Mouse (Mus musculus) CH12.LX (cell line): Measurements from ENCODE around the gene Poc1b. TPM values are rescaled to one million over a fixed set of nuclear protein-coding genes. Genes with fewer than 3 reads are reported as not detected.
A peak's percentile ranks its signal among the peaks of the same experiment; 100 is the strongest.

Experiments used
- DNase-seq: peaks from one replicate; pipeline ENCODE4 v3.0.0-alpha.2; 2013; ENCODE audit errors: extremely low read depth
- H3K27ac ChIP-seq: 2 replicates; pipeline ENCODE4 v1.5.1; 2012; ENCODE audit warnings: low read depth, mild to moderate bottlenecking, control low read depth, moderate library complexity; ENCODE audit not compliant: insufficient read depth
- H3K27me3 ChIP-seq: replicated peaks from 2 replicates; pipeline ENCODE3; 2012; ENCODE audit warnings: inconsistent platforms
- H3K36me3 ChIP-seq, 2 experiments: replicated peaks in 1 of 2; 2 replicates each; pipeline versions ENCODE3 to v1.6.1; 2012; ENCODE audit warnings: inconsistent platforms in 1 of 2, low read length in 1 of 2, mild to moderate bottlenecking in 1 of 2, mixed read lengths in 1 of 2, moderate library complexity in 1 of 2; ENCODE audit not compliant: control insufficient read depth in 1 of 2, insufficient read depth in 1 of 2
- H3K4me1 ChIP-seq, 2 experiments: 2 replicates each; pipeline ENCODE4 v1.6.1; 2012; ENCODE audit warnings: inconsistent platforms in 1 of 2, moderate library complexity in 1 of 2; ENCODE audit not compliant: insufficient read depth in 2 of 2, control insufficient read depth in 1 of 2
- H3K4me2 ChIP-seq: 2 replicates; pipeline ENCODE4 v1.6.1; 2012; ENCODE audit warnings: low read depth, mild to moderate bottlenecking, control low read depth; ENCODE audit not compliant: poor library complexity, insufficient read depth, severe bottlenecking
- H3K4me3 ChIP-seq, 3 experiments: fragments of 150-350 bp in 1 of 3; sonication (generic) in 1 of 3; replicated peaks in 1 of 3; 2 replicates each; pipeline versions ENCODE3 to v1.5.1; 2011 to 2012; ENCODE audit warnings: low read depth in 2 of 3, low read length in 2 of 3, mild to moderate bottlenecking in 2 of 3, moderate library complexity in 2 of 3, control low read depth in 1 of 3, improper control_type of control experiment in 1 of 3, inconsistent platforms in 1 of 3, mixed read lengths in 1 of 3; ENCODE audit not compliant: poor library complexity in 1 of 3
- H3K79me2 ChIP-seq: replicated peaks from 2 replicates; pipeline ENCODE4 v1.6.1; 2012; ENCODE audit warnings: mild to moderate bottlenecking, moderate library complexity; ENCODE audit not compliant: control insufficient read depth, poor library complexity, insufficient read depth, severe bottlenecking; ENCODE audit errors: extremely low read depth
- H3K9ac ChIP-seq: 2 replicates; pipeline ENCODE4 v1.6.1; 2012; ENCODE audit warnings: low read depth, mild to moderate bottlenecking, control low read depth, moderate library complexity; ENCODE audit not compliant: insufficient read depth
- H3K9me3 ChIP-seq: replicated peaks from 2 replicates; pipeline ENCODE3; 2012; ENCODE audit warnings: low read length, inconsistent platforms, mixed read lengths
- BHLHE40 ChIP-seq: IDR thresholded peaks from 2 replicates; pipeline ENCODE4 v1.6.1; 2011; ENCODE audit warnings: mild to moderate bottlenecking, low read depth, low read length, improper control_type of control experiment
- CTCF ChIP-seq, 2 experiments: IDR thresholded peaks in 1 of 2; conservative IDR thresholded peaks in 1 of 2; 2 replicates each; pipeline ENCODE4 v1.5.1; 2011 to 2012; ENCODE audit warnings: low read depth in 2 of 2, low read length in 2 of 2, improper control_type of control experiment in 1 of 2, inconsistent platforms in 1 of 2, mild to moderate bottlenecking in 1 of 2, moderate library complexity in 1 of 2
- EP300 ChIP-seq: IDR thresholded peaks from 2 replicates; pipeline ENCODE4 v1.6.1; 2011; ENCODE audit warnings: low read length, improper control_type of control experiment
- ETS1 ChIP-seq: conservative IDR thresholded peaks from 2 replicates; pipeline ENCODE4 v1.6.1; 2012; ENCODE audit warnings: low read depth, mild to moderate bottlenecking, inconsistent platforms, low read length, improper control_type of control experiment, moderate library complexity
- GABPA ChIP-seq: IDR thresholded peaks from 2 replicates; pipeline ENCODE4 v1.6.1; 2012; ENCODE audit warnings: low read depth, low read length, improper control_type of control experiment, inconsistent platforms; ENCODE audit not compliant: insufficient replicate concordance
- JUN ChIP-seq: IDR thresholded peaks from 2 replicates; pipeline ENCODE4 v1.6.1; 2011; ENCODE audit warnings: low read depth, mild to moderate bottlenecking, low read length, improper control_type of control experiment, moderate library complexity; ENCODE audit not compliant: insufficient read depth
- MAX ChIP-seq: IDR thresholded peaks from 2 replicates; pipeline ENCODE4 v1.6.1; 2011; ENCODE audit warnings: low read length, improper control_type of control experiment
- MXI1 ChIP-seq: IDR thresholded peaks from 2 replicates; pipeline ENCODE4 v1.6.1; 2011; ENCODE audit warnings: mild to moderate bottlenecking, low read depth, low read length, improper control_type of control experiment
- MYC ChIP-seq: IDR thresholded peaks from 2 replicates; pipeline ENCODE4 v1.6.1; 2011; ENCODE audit warnings: low read depth, mild to moderate bottlenecking, improper control_type of control experiment, low read length
- NELFE ChIP-seq: IDR thresholded peaks from 2 replicates; pipeline ENCODE4 v1.6.1; 2011; ENCODE audit warnings: low read depth, low read length, improper control_type of control experiment
- POLR2A ChIP-seq: IDR thresholded peaks from 2 replicates; pipeline ENCODE4 v1.6.1; 2011; ENCODE audit warnings: low read depth, mild to moderate bottlenecking, improper control_type of control experiment, low read length
- RAD21 ChIP-seq: IDR thresholded peaks from 2 replicates; pipeline ENCODE4 v1.6.1; 2011; ENCODE audit warnings: low read depth, mild to moderate bottlenecking, low read length, improper control_type of control experiment, moderate library complexity
- RCOR1 ChIP-seq: conservative IDR thresholded peaks from 2 replicates; pipeline ENCODE4 v1.6.1; 2012; ENCODE audit warnings: low read depth, mild to moderate bottlenecking, inconsistent platforms, low read length, improper control_type of control experiment
- SMC3 ChIP-seq: IDR thresholded peaks from 2 replicates; pipeline ENCODE4 v1.6.1; 2011; ENCODE audit warnings: low read depth, low read length, improper control_type of control experiment
- TBP ChIP-seq: conservative IDR thresholded peaks from 2 replicates; pipeline ENCODE4 v1.6.1; 2011; ENCODE audit warnings: low read depth, low read length, improper control_type of control experiment
- USF2 ChIP-seq: conservative IDR thresholded peaks from 2 replicates; pipeline ENCODE4 v1.6.1; 2011; ENCODE audit warnings: low read depth, low read length, improper control_type of control experiment
- ZC3H11A ChIP-seq: IDR thresholded peaks from 2 replicates; pipeline ENCODE4 v1.6.1; 2012; ENCODE audit warnings: low read depth, mild to moderate bottlenecking, inconsistent platforms, low read length, improper control_type of control experiment
- ZNF384 ChIP-seq: IDR thresholded peaks from 2 replicates; pipeline ENCODE4 v1.6.1; 2012; ENCODE audit warnings: low read depth, low read length, improper control_type of control experiment, inconsistent platforms
- dilution Hi-C: fragments of 300-500 bp; cut with MboI; formaldehyde crosslinking; loops from 2 replicates; pipeline ENCODE4 v1.14.3; 2020; ENCODE audit warnings: low sequenced_read_pairs; ENCODE audit not compliant: extremely low pct_unique_long_range_greater_than_20kb, extremely low pct_ligation_motif_present
- in situ Hi-C: fragments of 300-500 bp; cut with MboI; formaldehyde crosslinking; loops from 3 replicates; pipeline ENCODE4 v1.14.3; 2019; ENCODE audit warnings: low sequenced_read_pairs, low pct_ligation_motif_present, low pct_unique_long_range_greater_than_20kb, mixed read lengths
- polyA plus RNA-seq: library from polyadenylated mRNA; unstranded; fragments of >175 nt; gene quantifications from 2 replicates; pipeline ENCODE4 v1.2.1, GENCODE M21; 2012; ENCODE audit warnings: low read depth; ENCODE audit not compliant: insufficient read length
- total RNA-seq, 2 experiments: library from RNA; depleted of rRNA; stranded (reverse); fragments of 300-350 nt in 1 of 2; fragments of >200 nt in 1 of 2; gene quantifications; 2 replicates each; pipeline ENCODE4 v1.2.3; 2012 to 2014

Poc1b gene
- total and polyA plus RNA-seq, 3 experiments = 3.8 to 18.2 (median 5.6) TPM

DNA sequence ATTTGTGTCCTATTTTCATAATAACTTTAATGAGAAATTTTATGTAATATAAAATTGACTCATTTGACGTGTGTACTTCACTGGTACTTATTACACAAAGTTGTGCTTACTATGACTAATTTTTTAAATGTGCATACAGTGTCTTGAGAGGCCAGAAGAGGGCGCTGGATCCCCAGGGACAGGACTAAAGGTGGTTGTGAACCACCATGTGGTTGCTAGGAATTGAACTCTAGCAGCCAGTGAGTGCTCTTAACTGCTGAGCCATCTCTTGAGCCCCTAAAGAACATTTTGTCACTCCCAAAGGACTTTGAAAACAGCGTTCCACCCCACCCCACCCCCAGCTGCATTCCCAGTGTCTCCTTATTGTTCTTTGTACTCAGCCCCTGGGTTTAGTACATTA is 84.0 kb downstream of the Poc1b start:
- in situ Hi-C loops (loop anchor here (25.0 kb wide), 1 partner anchor 272 kb away; no protein-coding TSS in a partner anchor), dilution Hi-C loops (no loop called here)

DNA sequence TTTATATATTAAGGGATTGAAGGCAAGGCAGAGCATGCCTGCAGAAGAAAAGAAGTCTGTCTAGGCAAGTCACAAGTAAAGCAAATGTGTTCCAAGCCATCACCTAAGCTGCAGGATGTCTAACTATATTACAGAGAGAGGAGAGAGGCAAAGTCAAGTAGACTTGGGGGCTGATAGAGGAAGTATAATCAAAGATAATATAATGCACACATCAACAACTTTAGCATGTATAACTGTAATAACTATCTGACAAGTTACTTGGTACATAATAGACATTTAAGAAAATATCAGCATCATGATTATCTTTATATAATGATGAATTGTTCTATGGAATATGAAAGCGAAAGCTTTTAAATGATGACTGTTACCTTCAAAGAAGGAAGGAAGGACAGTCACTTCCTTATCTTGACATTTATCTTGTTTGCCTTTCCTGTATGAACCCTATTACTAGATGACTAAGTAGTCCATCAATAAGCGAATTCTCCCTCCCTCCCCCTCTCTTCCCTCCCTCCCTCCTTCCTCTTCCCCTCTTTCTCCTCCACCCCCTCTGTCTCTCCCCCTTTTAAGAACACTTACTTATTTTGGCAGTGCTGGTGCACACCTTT is 87.7 kb downstream of the Poc1b start:
- Histone ChIP-seq H3K9me3 (no peaks in the 10 kb centered on the region), H3K27ac (no peak overlapping the region), H3K27me3 (no peaks in the 10 kb centered on the region), H3K4me2 (no peak overlapping the region), H3K36me3 (peaks cover 3 to 20% of the 10 kb centered on the region in 2 experiments), H3K9ac (no peak overlapping the region), H3K4me3 (no peak overlapping the region), H3K79me2 (no peaks in the 10 kb centered on the region), H3K4me1 (peaks cover 0 to 20% of the 10 kb centered on the region in 2 experiments; a peak in 2 of 4 replicates)
- in situ Hi-C loops (loop anchor here (25.0 kb wide), 1 partner anchor 268 kb away; no protein-coding TSS in a partner anchor), dilution Hi-C loops (no loop called here)
- no peak for TF ChIP-seq USF2
- DNase-seq = no peak

More for the DNA sequence above, 84.0 kb downstream of the Poc1b start:
- Histone ChIP-seq H3K79me2 (no peaks in the 10 kb centered on the region), H3K9me3 (no peaks in the 10 kb centered on the region), H3K4me2 (no peak overlapping the region), H3K4me1 (peaks cover 0 to 17% of the 10 kb centered on the region in 2 experiments; a peak in 2 of 4 replicates), H3K36me3 (peaks cover 0 to 13% of the 10 kb centered on the region in 2 experiments), H3K9ac (no peak overlapping the region), H3K4me3 (no peak overlapping the region), H3K27me3 (no peaks in the 10 kb centered on the region), H3K27ac (no peak overlapping the region)
- TF ChIP-seq RAD21 (peak; percentile 92), SMC3 (peak; percentile 87), MYC (peak; percentile 88), JUN (no peak), ZNF384 (no peak), CTCF (conservative IDR thresholded peaks at IDR 0.05 in 1 of 2, IDR thresholded peaks at IDR 0.05 in 1 of 2; ENCODE audit: low read depth in 2 of 2, low read length in 2 of 2) (peak; percentile 49 to 83), ZC3H11A (peak; percentile 55)
- peak; percentile 78 for DNase-seq

DNA sequence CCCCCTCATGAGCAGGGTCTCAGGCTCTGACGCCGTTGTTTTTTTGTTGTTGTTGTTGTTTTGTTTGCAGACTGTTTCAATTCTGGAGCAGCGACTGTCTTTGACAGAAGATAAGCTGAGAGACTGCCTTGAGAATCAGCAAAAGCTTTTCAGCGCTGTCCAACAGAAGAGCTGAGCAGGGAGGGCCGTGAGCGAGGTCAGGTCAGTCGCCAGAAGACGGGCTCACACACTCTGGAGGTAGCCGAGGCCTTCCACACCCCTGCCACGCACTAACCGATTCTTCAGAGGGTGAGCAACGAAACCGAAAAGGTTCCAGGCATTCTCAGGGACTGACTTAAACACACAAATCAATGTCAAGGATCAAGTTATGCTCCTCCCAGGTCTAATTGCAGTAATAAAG is 89.7 kb downstream of the Poc1b start:
- TF ChIP-seq MAX (no peak), NELFE (no peak), RCOR1 (no peak), EP300 (no peak), MXI1 (no peak), POLR2A (no peak), SMC3 (no peak), RAD21 (no peak), TBP (no peak), GABPA (no peak), CTCF (conservative IDR thresholded peaks at IDR 0.05 in 1 of 2, IDR thresholded peaks at IDR 0.05 in 1 of 2; ENCODE audit: low read depth in 2 of 2, low read length in 2 of 2) (no peak), BHLHE40 (no peak), ETS1 (no peak)
- Histone ChIP-seq H3K27ac (no peak overlapping the region), H3K4me2 (no peak overlapping the region), H3K36me3 (peaks cover 3 to 20% of the 10 kb centered on the region in 2 experiments), H3K27me3 (no peaks in the 10 kb centered on the region), H3K9ac (no peak overlapping the region), H3K4me1 (peaks cover 0 to 20% of the 10 kb centered on the region in 2 experiments; a peak in 2 of 4 replicates), H3K79me2 (no peaks in the 10 kb centered on the region), H3K4me3 (no peak overlapping the region), H3K9me3 (no peaks in the 10 kb centered on the region)
- in situ Hi-C loops (loop anchor here (25.0 kb wide), 1 partner anchor 266 kb away; no protein-coding TSS in a partner anchor), dilution Hi-C loops (no loop called here)
- no peak for DNase-seq
